Mouse (Mus musculus) testis, adult 2 months (tissue): ENCODE results near the gene Galnt2.

Experiments used
- CTCF ChIP-seq: fragments of 200-500 bp; IDR thresholded peaks from 2 replicates; pipeline ENCODE4 v1.5.1; 2012; ENCODE audit warnings: low read depth, mild to moderate bottlenecking, inconsistent platforms, low read length, moderate library complexity; ENCODE audit not compliant: control insufficient read depth, insufficient read depth, insufficient replicate concordance
- POLR2A ChIP-seq: fragments of 200-500 bp; IDR thresholded peaks from 2 replicates; pipeline ENCODE4 v1.6.1; 2012; ENCODE audit warnings: low read depth, mild to moderate bottlenecking, inconsistent platforms, low read length, moderate library complexity; ENCODE audit not compliant: control insufficient read depth

- TF ChIP-seq CTCF: no peak
- TF ChIP-seq POLR2A: no peak
These were observed 43.4 kb downstream of the Galnt2 start for GRCm38 (mm10) chr8:124274441-124275120.
